Mouse (Mus musculus) layer of hippocampus, adult 2 months (tissue): ENCODE results near the gene Espn. TPM values are rescaled to one million over a fixed set of nuclear protein-coding genes. Genes with fewer than 3 reads are reported as not detected.

Experiments
- DNase-seq, 2 experiments: peaks; one replicate each; pipeline ENCODE4 v3.0.0; 2022; ENCODE audit warnings: low spot score in 2 of 2
- H3K27ac ChIP-seq: fragments of 200-600 bp; 2 replicates; pipeline ENCODE4 v1.8.1; 2022
- H3K4me3 ChIP-seq: fragments of 200-600 bp; 2 replicates; pipeline ENCODE4 v1.8.1; 2022; ENCODE audit warnings: mild to moderate bottlenecking
- CTCF ChIP-seq: fragments of 200-600 bp; conservative IDR thresholded peaks from 2 replicates; pipeline ENCODE4 v1.8.1; 2022; ENCODE audit warnings: antibody characterized with exemption, mild to moderate bottlenecking, moderate library complexity
- total RNA-seq, 2 experiments: library from RNA; stranded (reverse); gene quantifications; 2 replicates each; pipeline ENCODE4 v1.2.3; 2021

The Espn gene
- total RNA-seq, 2 experiments from 2014 or later: 1.2 to 1.9 TPM

DNA sequence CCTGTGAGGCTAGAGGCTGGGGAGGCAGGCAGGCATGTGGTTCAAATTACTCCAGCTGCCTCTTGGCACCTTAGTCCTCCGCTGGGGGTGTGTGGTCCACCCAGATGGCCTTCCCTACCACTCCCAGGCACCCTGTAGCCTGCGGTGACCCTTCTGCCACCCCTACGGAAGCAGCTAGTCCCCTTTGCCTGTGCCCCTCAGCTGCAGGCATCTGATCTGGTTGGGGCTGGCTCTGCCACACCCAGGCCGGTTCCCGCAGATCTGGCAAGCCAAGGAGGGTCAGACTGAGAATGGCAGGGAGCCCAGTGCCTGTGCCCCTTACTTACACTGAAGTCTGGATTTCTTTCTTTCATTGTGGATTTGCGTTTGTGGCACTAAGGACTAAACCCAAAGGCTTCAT, 78.5 kb downstream of the Espn start:
- H3K4me3 ChIP-seq: peak overlapping the region; percentile 44
- peak overlapping the region; percentile 72 for H3K27ac ChIP-seq
- no peak for DNase-seq
- TF ChIP-seq CTCF: no peak

GRCm38 (mm10) chr4:152072655-152073054, 79.5 kb downstream of the Espn start:
- DNase-seq: no peak
- Histone ChIP-seq H3K27ac (peak overlapping the region; percentile 76), H3K4me3 (peak overlapping the region; percentile 45)
- TF ChIP-seq CTCF: no peak

- Histone ChIP-seq H3K4me3 (peak within 1 kb of the TSS; percentile 45), H3K27ac (peak within 1 kb of the TSS; percentile 76)
- no peak for DNase-seq
- no peak for TF ChIP-seq CTCF
Measured at GRCm38 (mm10) chr4:152072121-152072601, 80.0 kb downstream of the Espn start, which contains the start of gene Plekhg5. Gene Plekhg5, plus strand, starts transcription at chr4:152072498.

DNA sequence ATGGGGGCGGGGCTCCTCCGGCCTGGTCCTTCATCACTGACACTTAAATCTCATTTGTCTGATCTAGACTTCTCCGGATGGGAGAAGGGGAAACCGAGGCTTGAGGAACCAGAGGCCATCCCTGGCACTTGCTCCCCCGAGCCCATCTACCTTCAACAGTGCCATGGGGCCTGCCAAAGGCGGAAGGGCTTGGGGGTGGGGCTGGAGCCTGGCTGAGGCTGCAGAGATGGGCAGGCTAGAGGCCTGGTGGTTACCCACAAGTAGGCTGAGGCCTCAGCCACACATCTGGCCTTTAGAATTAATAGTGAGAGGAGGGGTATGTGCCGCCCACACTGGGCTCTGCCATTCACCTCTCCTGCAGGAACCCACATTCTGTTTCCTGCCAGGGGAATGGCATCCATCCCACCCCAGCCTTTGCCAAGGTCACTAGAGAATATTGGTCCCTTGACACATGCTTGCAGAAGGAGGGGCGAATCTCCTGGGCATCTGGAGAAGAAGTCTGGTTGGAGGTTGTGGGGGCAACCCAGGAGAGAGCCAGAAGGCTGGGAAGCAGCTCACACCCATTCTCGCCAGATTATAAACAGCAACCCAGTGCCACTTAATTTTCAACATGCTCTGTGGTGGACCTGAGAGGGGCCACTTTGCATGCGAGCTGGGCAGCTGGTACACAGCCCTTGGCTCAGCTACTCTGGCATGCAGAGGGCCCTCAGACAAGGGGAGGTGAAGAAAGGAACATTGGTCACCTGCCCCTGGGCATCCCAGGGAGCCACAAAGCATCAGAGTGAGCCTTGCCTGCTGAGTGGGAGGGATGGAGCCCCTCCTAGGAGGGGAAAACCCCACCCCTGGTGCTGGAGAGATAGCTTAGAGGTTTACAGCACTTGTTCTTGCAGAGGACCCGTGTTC, 81.4 kb downstream of the Espn start:
- Histone ChIP-seq H3K4me3 (no peak overlapping the region), H3K27ac (0 out of 2 replicates have a peak overlapping the region, but pooled peaks have one; percentile 41)
- DNase-seq: no peak
- TF ChIP-seq CTCF: no peak

Other genes starting within 250 kb of the Espn start
- 10 to 100 TPM; 68.2 to 69.1 TPM for gene Dnajc11, start 218.7 kb downstream of the Espn start, total RNA-seq
- 10 to 100 TPM; 26.8 to 29.7 TPM for gene Thap3, start 163.4 kb downstream of the Espn start, total RNA-seq
- gene Phf13, start 156.1 kb downstream of the Espn start, total RNA-seq: 10 to 100 TPM; 10.5 to 10.8 TPM
- 10 to 100 TPM; 19.4 to 23.2 TPM for gene Klhl21, start 143.6 kb downstream of the Espn start, total RNA-seq
- gene Zbtb48, start 124.7 kb downstream of the Espn start, total RNA-seq: 10 to 100 TPM; 12.7 to 16.9 TPM
- under 1 TPM; 0.69 to 0.76 TPM for gene Tas1r1, start 113.8 kb downstream of the Espn start, total RNA-seq
- 10 to 100 TPM; 19.9 to 21.0 TPM for gene Nol9, start 113.0 kb downstream of the Espn start, total RNA-seq
- 100 to 1,000 TPM; 163 to 164 TPM for gene Plekhg5, start 79.9 kb downstream of the Espn start, total RNA-seq
- gene Tnfrsf25, start 36.4 kb downstream of the Espn start, total RNA-seq: 10 to 100 TPM; 22.7 to 48.4 TPM
- not detected for gene Hes2, start 6.5 kb upstream of the Espn start, total RNA-seq
- 100 to 1,000 TPM; 306 to 335 TPM for gene Acot7, start 25.8 kb upstream of the Espn start, total RNA-seq
- gene Gpr153, start 121.9 kb upstream of the Espn start, total RNA-seq: 1 to 10 TPM; 5.6 to 6.4 TPM
- gene Hes3, start 139.3 kb upstream of the Espn start, total RNA-seq: not detected
- gene Icmt, start 144.9 kb upstream of the Espn start, total RNA-seq: 10 to 100 TPM; 42.3 to 43.0 TPM
- gene Rnf207, start 166.6 kb upstream of the Espn start, total RNA-seq: 1 to 10 TPM; 6.5 to 7.7 TPM
- 100 to 1,000 TPM; 186 to 202 TPM for gene Rpl22, start 173.4 kb upstream of the Espn start, total RNA-seq
- gene Chd5, start 186.3 kb upstream of the Espn start, total RNA-seq: 100 to 1,000 TPM; 118 to 121 TPM